Mouse (Mus musculus) thymus, adult 2 months (tissue): Measurements from ENCODE around the gene Olfr169.
"Not testable (repeated sequence)": the region's sequence is repeated elsewhere in the genome, so short reads cannot be mapped to it uniquely, and the experiment has no call there.

Experiments used
- CTCF ChIP-seq: fragments of 200-500 bp; IDR thresholded peaks from 2 replicates; pipeline ENCODE4 v1.5.1; 2012; ENCODE audit warnings: mild to moderate bottlenecking, control low read depth, low read length, moderate library complexity, borderline replicate concordance; ENCODE audit not compliant: control insufficient read depth, poor library complexity, insufficient read depth; ENCODE audit errors: extremely low read depth
- POLR2A ChIP-seq: fragments of 200-500 bp; IDR thresholded peaks from 2 replicates; pipeline ENCODE4 v1.6.1; 2012; ENCODE audit warnings: mild to moderate bottlenecking, low read length, control low read depth, moderate library complexity; ENCODE audit not compliant: control insufficient read depth, poor library complexity, insufficient read depth; ENCODE audit errors: extremely low read depth

DNA sequence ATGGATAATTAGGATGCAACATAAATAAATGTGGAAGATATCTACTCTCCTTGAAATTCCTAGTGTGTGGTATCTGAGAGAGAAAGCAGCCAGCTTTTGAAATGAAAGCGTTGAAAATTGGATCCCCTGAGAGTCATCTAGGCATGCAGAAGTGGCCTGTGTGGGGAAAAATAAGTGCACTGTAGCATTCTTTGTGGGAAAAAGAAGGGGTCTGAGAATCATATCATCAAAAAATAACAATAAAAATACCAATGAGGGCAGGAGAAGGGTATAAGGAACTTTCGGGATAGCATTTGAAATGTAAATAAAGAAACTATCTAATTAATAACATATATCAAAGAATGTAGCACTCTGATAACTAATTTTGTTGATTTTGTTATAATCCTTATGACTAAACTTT is at the start of gene Olfr169:
- not testable (repeated sequence) for TF ChIP-seq CTCF, POLR2A
